Mouse (Mus musculus) intestine, embryonic 14.5 days (tissue): ENCODE measurements around the gene Rcan2. TPM values are rescaled to one million over a fixed set of nuclear protein-coding genes. Genes with fewer than 3 reads are reported as not detected.

Experiments used
- ATAC-seq: fragments of 200-750 bp; cut with Nextera tagmentation; replicated peaks from 2 replicates; pipeline ENCODE4 v1.8.0; 2017; ENCODE audit warnings: low read depth, moderate number of reproducible peaks, moderate TSS enrichment, moderate library complexity; ENCODE audit not compliant: low FRiP score, low TSS enrichment
- DNase-seq: peaks from one replicate; pipeline ENCODE4 v3.0.0-alpha.2; 2018; ENCODE audit warnings: low spot score
- H3K27ac ChIP-seq: fragments of 300-500 bp; sonication (generic); 2 replicates; pipeline ENCODE4 v1.5.1; 2014; ENCODE audit warnings: low read depth, mild to moderate bottlenecking, control low read depth
- H3K27me3 ChIP-seq: fragments of 300-500 bp; sonication (generic); replicated peaks from 2 replicates; pipeline ENCODE4 v1.6.1; 2014; ENCODE audit warnings: low read length, control low read depth; ENCODE audit not compliant: control insufficient read depth, insufficient read depth
- H3K36me3 ChIP-seq: fragments of 300-500 bp; sonication (generic); 2 replicates; pipeline ENCODE4 v1.6.1; 2014; ENCODE audit warnings: low read length, control low read depth; ENCODE audit not compliant: control insufficient read depth, insufficient read depth
- H3K4me1 ChIP-seq: fragments of 300-500 bp; sonication (generic); replicated peaks from 2 replicates; pipeline ENCODE4 v1.6.1; 2014; ENCODE audit warnings: low read length, control low read depth, mixed read lengths; ENCODE audit not compliant: control insufficient read depth, insufficient read depth
- H3K4me2 ChIP-seq: fragments of 300-500 bp; sonication (generic); 2 replicates; pipeline ENCODE4 v1.6.1; 2014; ENCODE audit warnings: low read length
- H3K4me3 ChIP-seq: fragments of 300-500 bp; sonication (generic); 2 replicates; pipeline ENCODE4 v1.5.1; 2014; ENCODE audit warnings: low read depth, low read length, control low read depth, mixed read lengths
- H3K9ac ChIP-seq: fragments of 300-500 bp; sonication (generic); 2 replicates; pipeline ENCODE4 v1.6.1; 2014; ENCODE audit warnings: mild to moderate bottlenecking, low read length
- H3K9me3 ChIP-seq: fragments of 300-500 bp; sonication (generic); 2 replicates; pipeline ENCODE4 v1.6.1; 2016; ENCODE audit warnings: low read length, control low read depth; ENCODE audit not compliant: control insufficient read depth
- WGBS: fragments of 180-500 bp; shearing (Covaris S2); extraction: QIAGEN DNeasy Blood & Tissue Kit; methylation state at CpG from one replicate; pipeline ENCODE4 v1.1.7; 2014; 5-methylcytosine and 5-hydroxymethylcytosine counted together
- polyA plus RNA-seq: library from polyadenylated mRNA; unstranded; fragments of >200 nt; fragmentation: Nextera tagmentation; extraction: Ambion mirVana; gene quantifications from 2 replicates; pipeline ENCODE4 v1.2.1, GENCODE M21; 2014

Rcan2 gene
- 5.1 and 7.1 TPM in 2 replicates for polyA plus RNA-seq

- Histone ChIP-seq H3K4me2 (peak within 1 kb of the TSS; percentile 93), H3K9me3 (no peaks in the 10 kb centered on the region), H3K4me1 (no peaks in the 10 kb centered on the region), H3K27me3 (peaks cover 27% of the 10 kb centered on the region), H3K36me3 (no peaks in the 10 kb centered on the region), H3K27ac (no peak within 1 kb of the TSS), H3K4me3 (peak within 1 kb of the TSS; percentile 47), H3K9ac (peak within 1 kb of the TSS; percentile 39)
- under 1% methylated on average over 7 of the region's 7 CpGs for WGBS
- DNase-seq (peak; percentile 76), ATAC-seq (peak; percentile 70)
Measured at GRCm38 (mm10) chr17:43801077-43801476, at the start of gene Rcan2. Gene Rcan2, plus strand, starts transcription at chr17:43801351.

GRCm38 (mm10) chr17:43752811-43753210 is 48.3 kb upstream of the Rcan2 start:
- DNase-seq (no peak), ATAC-seq (no peak)
- no peak overlapping the region for H3K9ac ChIP-seq

GRCm38 (mm10) chr17:43754687-43755086 is 46.5 kb upstream of the Rcan2 start:
- no peaks in the 10 kb centered on the region for H3K4me1 ChIP-seq
- no peaks in the 10 kb centered on the region for H3K36me3 ChIP-seq
- no peak overlapping the region for H3K27ac ChIP-seq
- H3K9ac ChIP-seq = no peak overlapping the region
- ATAC-seq (no peak), DNase-seq (no peak)
- WGBS = 47% methylated on average over 5 of the region's 5 CpGs
- H3K4me3 ChIP-seq = no peak overlapping the region
- H3K27me3 ChIP-seq = no peaks in the 10 kb centered on the region
- no peaks in the 10 kb centered on the region for H3K9me3 ChIP-seq
- H3K4me2 ChIP-seq = no peak overlapping the region

More at GRCm38 (mm10) chr17:43752811-43753210, 48.3 kb upstream of the Rcan2 start:
- Histone ChIP-seq H3K36me3 (no peaks in the 10 kb centered on the region), H3K27ac (no peak overlapping the region), H3K9me3 (no peaks in the 10 kb centered on the region), H3K27me3 (no peaks in the 10 kb centered on the region), H3K4me1 (no peaks in the 10 kb centered on the region), H3K4me3 (no peak overlapping the region), H3K4me2 (no peak overlapping the region)
- WGBS = 46% methylated on average over 1 of the region's 1 CpGs

GRCm38 (mm10) chr17:43758607-43759259 is 42.4 kb upstream of the Rcan2 start:
- H3K4me1 ChIP-seq = no peaks in the 10 kb centered on the region

GRCm38 (mm10) chr17:43784531-43784930 is 16.6 kb upstream of the Rcan2 start:
- 73% methylated on average over 4 of the region's 4 CpGs for WGBS
- H3K4me2 ChIP-seq = no peak overlapping the region
- H3K27me3 ChIP-seq = no peaks in the 10 kb centered on the region
- H3K36me3 ChIP-seq = no peaks in the 10 kb centered on the region
- no peak overlapping the region for H3K9ac ChIP-seq
- DNase-seq = no peak
- no peak overlapping the region for H3K4me3 ChIP-seq
- ATAC-seq = no peak
- H3K9me3 ChIP-seq = 0 out of 2 replicates have a peak, but pooled peaks cover 2% of the 10 kb centered on the region
- H3K4me1 ChIP-seq = no peaks in the 10 kb centered on the region
- H3K27ac ChIP-seq = no peak overlapping the region

More at GRCm38 (mm10) chr17:43758607-43759259, 42.4 kb upstream of the Rcan2 start:
- no peaks in the 10 kb centered on the region for H3K27me3 ChIP-seq
- ATAC-seq (no peak), DNase-seq (peak; percentile 58)
- 35% methylated on average over 15 of the region's 15 CpGs for WGBS
- no peak overlapping the region for H3K9ac ChIP-seq
- H3K9me3 ChIP-seq = no peaks in the 10 kb centered on the region
- H3K4me3 ChIP-seq = no peak overlapping the region
- no peaks in the 10 kb centered on the region for H3K36me3 ChIP-seq
- H3K4me2 ChIP-seq = peak overlapping the region; percentile 29
- no peak overlapping the region for H3K27ac ChIP-seq

GRCm38 (mm10) chr17:43788222-43788621 is 12.9 kb upstream of the Rcan2 start:
- Histone ChIP-seq H3K9me3 (no peaks in the 10 kb centered on the region), H3K36me3 (no peaks in the 10 kb centered on the region), H3K27ac (no peak overlapping the region), H3K4me2 (no peak overlapping the region), H3K9ac (no peak overlapping the region), H3K4me3 (no peak overlapping the region), H3K4me1 (no peaks in the 10 kb centered on the region), H3K27me3 (no peaks in the 10 kb centered on the region)
- no peak for DNase-seq
- ATAC-seq = no peak
- WGBS = 92% methylated on average over 5 of the region's 5 CpGs

GRCm38 (mm10) chr17:43789376-43789775 is 11.8 kb upstream of the Rcan2 start:
- Histone ChIP-seq H3K4me1 (no peaks in the 10 kb centered on the region), H3K27ac (no peak overlapping the region), H3K4me2 (no peak overlapping the region), H3K9ac (no peak overlapping the region), H3K4me3 (no peak overlapping the region), H3K36me3 (no peaks in the 10 kb centered on the region), H3K27me3 (no peaks in the 10 kb centered on the region), H3K9me3 (no peaks in the 10 kb centered on the region)
- DNase-seq (no peak), ATAC-seq (no peak)

- Histone ChIP-seq H3K36me3 (no peaks in the 10 kb centered on the region), H3K27ac (no peak overlapping the region), H3K27me3 (no peaks in the 10 kb centered on the region), H3K4me1 (no peaks in the 10 kb centered on the region), H3K9me3 (no peaks in the 10 kb centered on the region), H3K4me3 (no peak overlapping the region), H3K9ac (no peak overlapping the region), H3K4me2 (no peak overlapping the region)
- WGBS = 79% methylated on average over 3 of the region's 3 CpGs
- DNase-seq (no peak), ATAC-seq (no peak)
Measured at GRCm38 (mm10) chr17:43791751-43792150, 9.4 kb upstream of the Rcan2 start.

GRCm38 (mm10) chr17:43794731-43795280 is 6.3 kb upstream of the Rcan2 start:
- Histone ChIP-seq H3K27me3 (no peaks in the 10 kb centered on the region), H3K9me3 (no peaks in the 10 kb centered on the region), H3K9ac (no peak overlapping the region), H3K4me3 (no peak overlapping the region), H3K4me2 (no peak overlapping the region), H3K4me1 (no peaks in the 10 kb centered on the region), H3K27ac (no peak overlapping the region), H3K36me3 (no peaks in the 10 kb centered on the region)
- DNase-seq (no peak), ATAC-seq (no peak)
- WGBS = 73% methylated on average over 1 of the region's 1 CpGs
